Mouse (Mus musculus): ENCODE data around the gene Uchl1.

Gene Uchl1

GRCm38 (mm10) chr5:66675983-66676382 lies at the start of gene Uchl1:
Gene Uchl1, plus strand, starts transcription at chr5:66676091.
- peak; percentile 9 to 11 for DNase-seq

DNA sequence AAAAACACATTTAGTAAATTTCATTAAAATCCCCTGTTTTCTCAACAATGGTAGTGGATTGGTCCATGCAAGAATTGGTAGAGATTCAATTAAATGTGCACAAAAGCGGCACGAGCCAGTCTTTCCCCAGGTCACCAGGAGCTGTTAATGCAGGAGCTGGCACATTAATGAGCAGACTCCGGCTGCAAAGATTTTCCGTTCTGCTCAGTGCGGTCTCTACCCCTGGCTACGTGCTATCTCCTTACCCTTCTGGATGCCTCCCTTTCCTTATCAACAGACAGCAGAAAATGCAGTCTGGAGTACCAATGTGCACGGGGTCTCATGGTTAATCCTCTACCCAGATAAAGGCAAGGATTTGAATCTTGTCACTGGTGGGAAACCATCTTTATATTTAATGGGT lies 48.1 kb upstream of the Uchl1 start:
- no peak for DNase-seq

- no peak for DNase-seq
These were observed 40.3 kb upstream of the Uchl1 start for GRCm38 (mm10) chr5:66635459-66636079.

- DNase-seq: no peak
These were observed 33.7 kb upstream of the Uchl1 start for GRCm38 (mm10) chr5:66642156-66642555.

GRCm38 (mm10) chr5:66643260-66643659 lies 32.6 kb upstream of the Uchl1 start:
- no peak for DNase-seq

GRCm38 (mm10) chr5:66647504-66647903 lies 28.4 kb upstream of the Uchl1 start:
- DNase-seq: no peak

- no peak for DNase-seq
These were observed 21.7 kb upstream of the Uchl1 start for GRCm38 (mm10) chr5:66654220-66654619.

GRCm38 (mm10) chr5:66675189-66675890 lies 551 bp upstream of the Uchl1 start:
- DNase-seq: no peak

DNA sequence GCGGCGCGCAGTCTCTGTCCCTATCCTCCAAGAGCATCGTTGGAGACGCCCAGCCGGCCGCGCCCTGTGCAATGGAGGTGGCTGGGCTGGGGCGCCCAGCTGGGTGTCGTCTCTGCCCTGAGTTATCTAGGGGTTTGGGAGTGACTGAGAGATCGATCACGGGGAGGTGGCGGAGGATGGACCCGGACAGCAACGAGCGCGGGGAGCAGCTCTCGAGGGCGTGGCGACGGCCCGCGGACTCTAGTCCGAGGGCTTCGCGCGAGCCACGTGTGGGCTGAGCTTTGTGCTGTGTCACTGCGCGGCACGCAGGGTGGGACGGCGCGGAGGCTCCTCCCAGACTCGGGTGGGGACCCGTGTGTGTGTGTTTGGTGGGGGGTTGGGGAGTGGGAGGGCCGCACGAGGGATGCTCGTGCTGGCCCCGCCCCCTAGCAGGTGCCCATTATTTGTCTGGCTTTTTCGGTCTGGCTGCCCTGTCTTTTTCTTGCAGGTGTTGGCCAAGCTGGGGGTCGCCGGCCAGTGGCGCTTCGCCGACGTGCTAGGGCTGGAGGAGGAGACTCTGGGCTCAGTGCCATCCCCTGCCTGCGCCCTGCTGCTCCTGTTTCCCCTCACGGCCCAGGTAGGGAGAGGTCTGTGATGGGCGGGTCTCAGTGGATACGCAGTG lies 696 bp downstream of the Uchl1 start:
- no peak for DNase-seq

GRCm38 (mm10) chr5:66677411-66678345 lies 1.8 kb downstream of the Uchl1 start:
- DNase-seq: no peak

GRCm38 (mm10) chr5:66679222-66679621 lies 3.3 kb downstream of the Uchl1 start:
- DNase-seq: no peak

GRCm38 (mm10) chr5:66685930-66686329 lies 10.0 kb downstream of the Uchl1 start:
- DNase-seq: no peak

GRCm38 (mm10) chr5:66686863-66687262 lies 11.0 kb downstream of the Uchl1 start:
- peak in 1 of 2 experiments; percentile 5 for DNase-seq

DNA sequence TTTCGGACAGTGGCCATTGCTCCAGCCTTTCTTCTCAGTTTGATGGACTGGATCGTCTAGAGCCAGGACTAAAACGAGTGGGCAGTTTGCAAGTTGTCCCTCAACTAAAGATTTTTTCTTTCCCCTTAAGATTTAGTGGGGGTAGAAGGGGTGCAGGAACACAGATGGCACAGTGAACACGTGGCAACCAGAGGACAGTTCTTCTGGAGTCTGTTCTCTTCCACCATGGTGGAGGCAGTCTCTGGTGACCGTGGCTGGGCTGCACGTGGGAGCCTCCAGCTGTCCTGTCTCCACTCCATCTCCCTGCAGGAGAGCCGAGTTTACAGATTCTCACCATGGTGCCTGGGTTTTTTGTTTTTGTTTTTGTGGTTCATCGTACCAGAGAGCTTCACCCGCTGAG lies 11.8 kb downstream of the Uchl1 start:
- no peak for DNase-seq

GRCm38 (mm10) chr5:66688286-66688685 lies 12.4 kb downstream of the Uchl1 start:
- no peak for DNase-seq

- no peak for DNase-seq
These were observed 13.9 kb downstream of the Uchl1 start for GRCm38 (mm10) chr5:66689796-66690195.

GRCm38 (mm10) chr5:66693231-66693630 lies 17.3 kb downstream of the Uchl1 start:
- DNase-seq: no peak

- DNase-seq: peak in 1 of 2 experiments; percentile 14
These were observed 21.2 kb downstream of the Uchl1 start for GRCm38 (mm10) chr5:66697119-66697518.

- DNase-seq: no peak
These were observed 24.0 kb downstream of the Uchl1 start for GRCm38 (mm10) chr5:66699911-66700310.

- DNase-seq: no peak
These were observed 26.1 kb downstream of the Uchl1 start for GRCm38 (mm10) chr5:66701951-66702350.

GRCm38 (mm10) chr5:66703317-66704004 lies 27.6 kb downstream of the Uchl1 start:
- no peak for DNase-seq

- no peak for DNase-seq
These were observed 32.0 kb downstream of the Uchl1 start for GRCm38 (mm10) chr5:66707859-66708258.
